Mouse (Mus musculus): ENCODE measurements around the gene Miga2.
"Not testable (repeated sequence)": the region's sequence is repeated elsewhere in the genome, so short reads cannot be mapped to it uniquely, and the experiment has no call there.

The Miga2 gene

DNA sequence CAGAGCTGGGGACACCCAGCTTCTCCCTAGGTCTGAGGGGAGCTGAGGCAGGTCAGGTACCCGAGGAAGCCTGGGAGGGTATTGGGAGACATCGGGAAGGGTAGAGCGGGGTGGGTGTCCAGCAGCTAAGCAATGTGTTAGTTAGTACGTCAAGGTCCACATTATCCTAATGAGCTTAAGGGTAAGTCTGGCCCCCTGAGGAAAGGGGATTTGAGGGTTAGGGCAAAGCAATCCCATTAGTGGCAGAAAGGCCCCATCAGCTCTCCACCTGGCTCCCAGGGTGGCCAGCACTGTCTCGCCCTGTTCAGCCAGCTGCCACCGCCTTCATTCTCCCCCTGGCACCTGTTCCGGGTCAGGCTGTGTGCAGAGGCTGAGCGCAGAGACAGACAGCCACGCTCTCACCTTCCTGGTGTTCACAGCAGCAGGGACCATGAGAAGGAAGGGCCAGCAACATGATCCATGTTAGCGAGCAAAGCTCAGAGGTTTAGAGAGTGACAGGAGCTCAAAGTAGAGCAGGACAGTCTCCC lies 34.0 kb downstream of the Miga2 start:
- no peak for DNase-seq (ENCODE audit: low spot score in 2 of 2)

GRCm38 (mm10) chr2:30399191-30400171 lies 35.4 kb downstream of the Miga2 start:
- no peak for DNase-seq (ENCODE audit: low spot score in 2 of 2)

GRCm38 (mm10) chr2:30401581-30401980 lies 37.5 kb downstream of the Miga2 start:
- no peak for DNase-seq (ENCODE audit: low spot score in 2 of 2)

DNA sequence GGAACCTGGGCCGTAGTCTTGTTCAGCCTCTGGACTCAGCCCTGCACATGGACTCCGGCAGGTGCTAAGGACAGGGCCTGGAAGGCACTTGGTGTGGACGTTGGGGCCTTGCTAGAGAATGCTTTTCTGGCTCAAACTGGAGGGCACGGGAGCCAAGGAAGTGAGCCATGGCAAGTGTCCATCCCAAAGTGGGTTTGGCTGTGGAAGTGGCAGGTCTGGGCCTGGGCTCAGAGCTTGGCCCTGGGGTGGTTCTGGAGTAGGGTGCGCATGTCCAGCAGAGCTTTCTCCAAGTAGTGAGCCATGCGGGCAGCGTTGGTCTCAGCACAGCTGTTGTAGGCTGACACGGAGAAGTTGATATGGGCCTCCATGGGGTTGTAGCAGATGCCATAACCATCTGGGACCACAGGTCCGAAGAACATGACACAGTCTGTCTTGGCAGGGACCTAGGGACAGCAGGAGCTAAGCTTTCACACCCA lies 38.4 kb downstream of the Miga2 start:
- no peak for DNase-seq (ENCODE audit: low spot score in 2 of 2)

DNA sequence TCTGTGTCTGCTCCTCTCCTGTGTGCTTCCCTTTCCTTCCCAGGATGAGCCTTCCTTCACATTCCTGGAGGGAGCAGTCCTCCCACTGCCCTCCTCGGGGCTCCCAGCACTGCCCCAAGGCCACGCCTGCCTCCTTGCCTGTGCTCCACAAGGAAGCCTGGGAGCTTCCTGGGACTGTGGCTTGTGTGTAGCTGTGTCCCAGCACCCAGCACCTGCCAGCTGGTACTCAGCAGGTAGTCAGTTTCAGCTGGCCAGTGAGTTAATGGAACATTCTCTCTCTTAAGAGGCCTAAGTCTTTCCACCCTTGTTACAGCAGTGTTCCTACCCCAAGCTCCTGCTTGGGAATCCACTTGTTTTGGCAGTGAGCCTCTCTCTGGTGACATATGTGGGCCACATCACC lies 38.8 kb downstream of the Miga2 start:
- DNase-seq (ENCODE audit: low spot score in 2 of 2) = no peak

DNA sequence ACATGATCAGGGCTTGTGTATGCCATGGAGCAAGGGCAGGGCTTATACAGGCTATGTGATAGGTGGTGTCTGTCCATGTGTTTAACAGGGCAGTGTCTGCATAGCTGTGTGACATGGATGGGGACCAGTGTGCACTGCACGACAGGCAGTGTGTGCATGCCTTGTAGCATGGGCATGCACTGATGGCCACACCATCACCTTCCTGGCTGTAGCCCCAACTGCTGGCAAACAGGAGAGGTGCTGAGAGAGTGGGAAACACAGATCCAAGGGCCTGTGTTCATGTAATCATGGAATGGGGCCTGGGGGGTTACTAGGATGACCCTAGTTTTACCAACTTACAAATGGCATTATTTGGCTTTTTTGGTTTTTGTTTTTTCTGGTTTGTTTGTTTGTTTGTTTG lies 39.8 kb downstream of the Miga2 start:
- DNase-seq (ENCODE audit: low spot score in 2 of 2) = no peak

DNA sequence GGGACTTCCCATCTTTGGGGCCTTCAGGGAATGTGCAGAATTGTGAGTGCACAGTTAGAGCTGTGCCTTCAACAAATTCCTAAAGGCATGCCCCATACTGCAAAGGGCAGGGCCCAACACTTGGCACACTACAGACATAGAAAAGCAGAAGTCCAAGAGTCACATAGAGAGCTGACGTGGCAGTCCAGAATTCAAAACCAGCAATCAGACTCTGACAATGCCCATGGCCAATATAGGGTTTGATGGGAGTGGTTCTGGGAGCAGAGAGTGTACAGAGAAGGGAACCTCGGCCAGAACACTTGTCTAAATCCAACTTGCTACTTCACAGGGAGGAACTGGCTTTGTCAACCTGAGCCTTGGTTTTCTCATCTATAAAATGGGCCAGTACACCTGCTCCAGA lies 43.2 kb downstream of the Miga2 start:
- DNase-seq (ENCODE audit: low spot score in 2 of 2) = no peak

DNA sequence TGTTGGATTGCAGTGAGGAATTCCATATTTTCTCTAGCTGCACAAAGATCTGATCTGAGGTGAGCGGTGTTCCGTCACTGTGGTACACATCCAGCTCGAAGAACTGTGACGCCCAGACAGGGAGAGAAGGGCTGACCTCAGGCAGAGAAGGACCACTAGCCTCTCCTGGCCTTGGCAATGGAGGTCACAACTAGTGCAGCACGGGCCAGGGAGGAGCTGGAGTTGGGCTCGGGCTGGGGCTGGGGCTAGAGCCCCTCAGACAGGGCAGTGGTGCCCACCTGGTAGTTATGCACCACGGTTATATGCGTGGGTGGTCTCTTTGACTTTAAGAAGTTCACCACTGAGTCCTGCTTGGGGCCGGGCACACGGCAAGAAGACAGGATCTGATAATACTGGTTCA lies 43.7 kb downstream of the Miga2 start:
- no peak for DNase-seq (ENCODE audit: low spot score in 2 of 2)

GRCm38 (mm10) chr2:30408452-30409100 lies 44.5 kb downstream of the Miga2 start:
- no peak for DNase-seq (ENCODE audit: low spot score in 2 of 2)

- no peak for DNase-seq (ENCODE audit: low spot score in 2 of 2)
Observed at GRCm38 (mm10) chr2:30409454-30410176, 45.6 kb downstream of the Miga2 start.

GRCm38 (mm10) chr2:30413038-30413973 lies 49.3 kb downstream of the Miga2 start:
- DNase-seq (ENCODE audit: low spot score in 2 of 2) = peak in 1 of 2 experiments; percentile 81

DNA sequence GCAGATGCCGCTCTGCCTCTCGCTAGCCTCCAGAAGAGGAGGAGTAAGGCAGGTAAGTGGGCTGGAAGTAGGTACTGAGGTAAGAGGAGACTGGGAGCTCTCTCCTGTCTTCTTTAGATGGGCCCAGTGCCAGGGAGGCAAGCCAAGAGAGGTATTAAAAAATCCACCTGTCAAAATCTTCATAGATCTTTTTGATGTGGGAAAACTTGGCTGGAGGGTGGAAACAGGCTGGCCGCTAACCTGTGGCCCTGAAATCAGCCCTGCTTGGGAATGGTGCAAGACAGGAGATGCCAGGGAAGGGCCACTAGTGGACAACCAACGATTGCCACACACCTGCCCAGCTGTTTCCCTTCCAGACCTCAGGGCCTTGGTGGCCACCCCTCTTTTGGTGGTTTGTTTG lies 50.1 kb downstream of the Miga2 start:
- no peak for DNase-seq (ENCODE audit: low spot score in 2 of 2)

DNA sequence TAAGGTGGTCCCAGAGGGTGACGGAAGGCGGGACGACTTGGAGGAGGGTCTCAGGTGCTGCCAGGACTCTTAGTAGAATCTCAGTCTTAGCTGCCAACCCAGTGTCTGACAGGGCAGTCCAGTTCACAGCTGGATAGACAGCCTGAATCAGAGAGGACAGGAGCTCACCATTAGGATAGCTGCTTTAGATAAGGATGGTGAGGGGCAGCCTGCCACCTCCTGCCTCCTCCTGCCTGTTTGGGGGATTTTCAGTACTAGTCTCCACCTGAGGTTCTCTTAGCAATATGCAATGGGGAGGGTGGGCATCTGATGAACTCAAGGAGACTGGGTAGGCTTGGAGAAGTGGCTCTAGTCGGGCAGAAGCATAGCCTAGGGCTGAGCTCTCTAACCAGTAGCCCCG lies 50.6 kb downstream of the Miga2 start:
- no peak for DNase-seq (ENCODE audit: low spot score in 2 of 2)

DNA sequence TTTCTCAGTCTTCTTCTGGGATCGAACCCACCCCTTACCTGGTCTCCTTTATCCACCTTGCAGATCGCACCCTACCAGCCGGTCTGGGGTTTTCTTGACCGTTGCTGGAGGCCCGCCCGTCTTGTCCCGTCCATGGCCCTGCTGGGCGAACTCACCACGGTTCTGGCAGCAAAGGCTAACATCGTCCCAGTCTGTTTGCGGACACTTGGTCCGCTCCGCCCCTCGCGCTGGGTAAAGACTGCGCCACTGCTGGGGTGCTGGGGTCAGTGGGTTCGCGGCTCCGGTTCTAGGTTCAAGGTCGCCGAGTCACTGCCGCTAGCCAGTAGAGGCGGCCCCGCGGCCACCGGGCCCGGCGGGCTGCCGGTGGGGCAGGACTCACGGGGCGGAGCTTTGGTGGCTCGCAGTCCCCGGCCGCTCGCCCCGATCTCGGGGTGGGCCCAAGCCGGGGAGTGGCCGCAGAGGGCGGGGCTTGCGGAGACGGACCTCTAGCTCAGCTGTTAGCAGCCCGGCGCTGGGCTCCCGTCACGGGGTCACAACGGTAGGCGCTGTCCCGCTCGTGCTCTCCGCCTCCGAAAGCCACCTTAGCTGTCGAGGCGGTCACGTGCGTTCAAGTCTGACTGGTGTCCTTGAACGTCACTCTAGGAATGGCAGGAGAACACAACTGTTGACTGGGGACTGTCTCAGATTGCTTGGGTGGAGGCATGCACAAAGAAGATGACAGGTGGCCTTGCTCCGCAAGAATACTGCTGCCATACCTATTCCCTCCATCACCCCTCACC lies 51.3 kb downstream of the Miga2 start, which contains the start of gene Crat:
TSS of gene Crat (minus strand) at position 657 of the 779 bp plus-strand sequence.
- peak; percentile 90 to 92 for DNase-seq (ENCODE audit: low spot score in 2 of 2)

GRCm38 (mm10) chr2:30415936-30416648 lies 52.1 kb downstream of the Miga2 start, which contains the start of gene Ptpa:
Ptpa (plus strand) TSS chr2:30416039.
- DNase-seq (ENCODE audit: low spot score in 2 of 2) = peak; percentile 82 to 90

GRCm38 (mm10) chr2:30416649-30416965 lies 52.6 kb downstream of the Miga2 start:
- DNase-seq (ENCODE audit: low spot score in 2 of 2) = no peak

DNA sequence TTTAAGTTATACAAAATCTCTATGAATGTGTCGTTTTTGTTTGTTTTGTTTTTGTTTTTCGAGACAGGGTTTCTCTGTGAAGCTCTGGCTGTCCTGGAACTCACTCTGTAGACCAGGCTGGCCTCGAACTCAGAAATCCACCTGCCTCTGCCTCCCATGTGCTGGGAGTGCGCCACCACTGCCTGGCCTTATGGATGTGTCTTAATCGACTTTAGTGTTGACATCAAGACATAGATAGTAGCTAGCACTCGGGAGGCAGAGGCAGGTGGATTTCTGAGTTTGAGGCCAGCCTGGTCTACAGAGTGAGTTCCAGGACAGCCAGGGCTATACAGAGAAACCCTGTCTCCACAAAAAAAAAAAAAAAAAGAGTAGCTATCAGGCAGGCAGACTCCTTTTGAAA lies 53.1 kb downstream of the Miga2 start:
- DNase-seq (ENCODE audit: low spot score in 2 of 2) = not testable (repeated sequence)

GRCm38 (mm10) chr2:30417595-30418165 lies 53.6 kb downstream of the Miga2 start:
- no peak for DNase-seq (ENCODE audit: low spot score in 2 of 2)

- no peak for DNase-seq (ENCODE audit: low spot score in 2 of 2)
Observed at GRCm38 (mm10) chr2:30418259-30418658, 54.2 kb downstream of the Miga2 start.

All from left cerebral cortex, adult 9 months (tissue).